Mouse (Mus musculus) adrenal gland, adult 8-10 months (tissue): ENCODE measurements around the gene Cyb561d1. TPM values are rescaled to one million over a fixed set of nuclear protein-coding genes. Genes with fewer than 3 reads are reported as not detected.
"Not testable (repeated sequence)": the region's sequence is repeated elsewhere in the genome, so short reads cannot be mapped to it uniquely, and the experiment has no call there.

ENCODE experiments used
- DNase-seq: peaks from one replicate; pipeline ENCODE4 v3.0.0; 2022
- total RNA-seq, 4 experiments: library from RNA; stranded (reverse); gene quantifications; 2 replicates each; pipeline ENCODE4 v1.2.4; 2022

Cyb561d1 gene
- 10 to 100 TPM in 2 of 4 experiments, 1 to 10 TPM in 2; 9.3 to 14.7 (median 11.7) TPM for total RNA-seq

DNA sequence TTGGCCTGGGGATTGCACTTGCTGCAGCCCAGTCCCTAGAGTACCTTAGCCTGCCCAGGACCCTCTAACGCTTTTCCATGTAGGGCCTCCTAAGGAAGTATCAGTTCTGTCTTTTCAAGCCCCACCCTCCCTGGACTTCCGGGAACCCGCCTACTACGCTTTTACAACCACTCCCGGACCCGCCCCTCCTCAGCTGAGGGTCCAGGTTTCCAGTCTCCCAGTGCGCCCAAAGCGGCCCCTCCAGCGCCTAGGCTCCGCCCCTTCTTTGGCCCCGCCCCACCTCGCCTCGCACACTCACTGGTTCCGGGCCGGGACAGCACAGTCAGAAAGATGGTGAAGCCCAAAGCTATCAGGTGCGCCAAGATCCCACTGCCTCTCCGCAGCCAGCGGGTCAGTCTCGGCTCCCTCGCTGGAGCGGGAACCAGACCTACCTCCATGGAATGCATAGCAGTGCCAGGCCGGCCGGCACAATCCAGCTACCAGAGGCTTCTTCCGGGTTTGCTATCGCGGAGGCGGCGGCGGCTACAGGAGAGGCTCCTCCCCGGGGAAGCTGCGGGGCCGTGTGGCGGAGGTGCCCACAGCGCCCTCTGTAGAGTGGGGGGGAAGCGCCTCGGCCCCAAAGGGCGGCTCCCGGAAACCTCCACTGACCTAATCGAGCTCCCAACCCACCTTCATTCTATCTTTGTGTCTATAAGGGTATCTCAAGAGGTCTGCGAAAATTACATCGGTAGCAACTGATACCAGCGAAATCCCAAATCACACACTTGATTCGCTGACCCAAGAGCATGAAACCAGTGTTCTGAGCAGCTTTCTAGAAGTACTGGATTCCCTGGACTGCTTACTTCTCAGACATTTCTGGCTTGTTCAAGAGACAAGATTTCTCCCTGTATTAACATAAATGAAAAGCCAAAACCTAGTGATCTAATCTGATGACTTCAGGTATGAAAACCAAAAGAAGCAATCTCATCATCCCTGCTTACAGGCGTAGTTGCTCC is at the start of gene Cyb561d1:
TSS of gene Cyb561d1 (minus strand) at position 884 of the 995 bp plus-strand sequence.
- peak; percentile 94 for DNase-seq

DNA sequence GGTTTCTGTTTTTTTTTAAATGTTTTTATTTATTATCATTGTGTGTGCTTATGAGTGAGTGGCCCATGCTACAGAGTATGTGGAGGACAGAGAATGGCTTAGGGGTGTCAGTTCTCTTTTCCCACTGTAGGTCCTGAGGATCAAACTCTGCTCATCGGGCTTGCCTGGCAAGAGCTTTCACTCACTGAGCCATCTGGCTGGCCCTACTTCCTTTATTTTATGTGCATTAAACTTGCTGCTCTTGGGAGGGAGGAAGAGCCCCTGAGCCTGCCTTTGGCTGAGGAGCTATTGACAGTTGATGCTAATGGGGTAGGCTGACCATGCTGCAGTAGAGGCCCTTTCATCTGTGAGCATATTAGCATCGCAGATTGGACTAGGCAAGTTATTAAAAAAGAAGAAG is 45.8 kb upstream of the Cyb561d1 start:
- no peak for DNase-seq

- no peak for DNase-seq
Observed at GRCm38 (mm10) chr3:108241243-108241839, 40.3 kb upstream of the Cyb561d1 start.

DNA sequence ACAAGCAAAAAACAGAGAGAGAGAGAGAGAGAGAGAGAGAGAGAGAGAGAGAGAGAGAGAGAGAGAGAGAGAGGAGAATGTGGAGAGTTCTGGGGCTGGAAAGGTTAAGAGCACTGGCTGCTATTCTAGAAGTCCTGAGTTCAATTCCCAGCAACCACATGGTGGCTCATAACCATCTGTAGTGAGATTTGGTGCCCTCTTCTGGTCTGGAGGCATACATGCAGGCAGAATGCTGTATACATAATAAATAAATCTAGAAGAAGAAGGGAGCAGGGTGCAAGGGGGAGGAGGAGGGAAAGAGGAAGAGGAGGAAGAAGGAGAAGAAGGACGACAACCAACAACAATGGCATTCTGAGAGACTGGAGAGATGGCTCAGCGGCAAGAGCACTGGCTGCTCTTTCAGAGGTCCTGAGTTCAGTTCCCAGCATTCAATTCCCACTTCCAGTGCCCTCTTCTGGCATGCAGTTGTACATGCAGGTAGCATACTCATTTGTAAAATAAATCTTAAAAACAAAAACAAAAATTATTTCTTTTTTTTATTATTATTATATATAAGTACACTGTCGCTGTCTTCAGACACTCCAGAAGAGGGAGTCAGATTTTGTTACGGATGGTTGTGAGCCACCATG is 36.6 kb upstream of the Cyb561d1 start:
- DNase-seq, result not testable (repeated sequence)

DNA sequence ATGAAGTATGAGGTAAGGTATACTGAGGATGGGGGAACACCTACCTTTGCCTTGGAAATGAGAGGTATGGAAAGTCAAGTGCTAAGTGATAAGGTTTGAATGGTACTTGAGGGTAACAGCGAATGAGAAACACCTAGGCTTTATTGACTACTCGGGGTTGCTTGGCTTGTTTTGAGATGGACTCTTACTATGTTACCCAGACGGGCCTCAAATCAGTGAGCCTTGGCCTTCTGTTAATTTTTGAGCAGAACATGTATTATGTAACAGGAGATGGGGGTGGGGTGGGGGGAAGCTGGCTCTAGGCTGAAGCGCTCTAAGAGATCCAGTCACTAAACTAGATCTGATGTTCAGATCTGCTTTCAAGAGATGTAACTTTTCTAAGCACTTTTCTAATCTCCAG is 30.6 kb upstream of the Cyb561d1 start:
- DNase-seq, result no peak

DNA sequence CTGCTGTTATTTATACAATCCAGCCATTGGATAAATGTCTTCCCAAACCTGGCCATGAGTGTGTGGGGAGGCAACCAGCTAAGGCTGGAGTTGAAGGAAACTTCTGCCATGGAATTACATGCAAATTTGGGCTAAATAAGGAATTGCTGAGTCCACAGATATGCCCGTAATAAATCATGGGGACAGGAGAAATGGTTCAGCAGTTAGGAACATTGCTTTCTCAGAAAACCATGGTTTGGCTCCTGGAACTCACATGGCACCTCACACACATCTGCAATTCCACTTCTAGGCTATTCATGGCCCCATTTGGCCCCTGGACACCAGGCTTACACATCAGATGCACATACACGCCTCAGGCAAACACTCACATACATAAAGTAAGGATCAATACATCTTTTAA is 26.5 kb upstream of the Cyb561d1 start:
- no peak for DNase-seq

GRCm38 (mm10) chr3:108226558-108227350 is 25.7 kb upstream of the Cyb561d1 start, which contains the start of gene Sypl2:
Sypl2 (minus strand) TSS chr3:108226648.
- peak; percentile 23 for DNase-seq

DNA sequence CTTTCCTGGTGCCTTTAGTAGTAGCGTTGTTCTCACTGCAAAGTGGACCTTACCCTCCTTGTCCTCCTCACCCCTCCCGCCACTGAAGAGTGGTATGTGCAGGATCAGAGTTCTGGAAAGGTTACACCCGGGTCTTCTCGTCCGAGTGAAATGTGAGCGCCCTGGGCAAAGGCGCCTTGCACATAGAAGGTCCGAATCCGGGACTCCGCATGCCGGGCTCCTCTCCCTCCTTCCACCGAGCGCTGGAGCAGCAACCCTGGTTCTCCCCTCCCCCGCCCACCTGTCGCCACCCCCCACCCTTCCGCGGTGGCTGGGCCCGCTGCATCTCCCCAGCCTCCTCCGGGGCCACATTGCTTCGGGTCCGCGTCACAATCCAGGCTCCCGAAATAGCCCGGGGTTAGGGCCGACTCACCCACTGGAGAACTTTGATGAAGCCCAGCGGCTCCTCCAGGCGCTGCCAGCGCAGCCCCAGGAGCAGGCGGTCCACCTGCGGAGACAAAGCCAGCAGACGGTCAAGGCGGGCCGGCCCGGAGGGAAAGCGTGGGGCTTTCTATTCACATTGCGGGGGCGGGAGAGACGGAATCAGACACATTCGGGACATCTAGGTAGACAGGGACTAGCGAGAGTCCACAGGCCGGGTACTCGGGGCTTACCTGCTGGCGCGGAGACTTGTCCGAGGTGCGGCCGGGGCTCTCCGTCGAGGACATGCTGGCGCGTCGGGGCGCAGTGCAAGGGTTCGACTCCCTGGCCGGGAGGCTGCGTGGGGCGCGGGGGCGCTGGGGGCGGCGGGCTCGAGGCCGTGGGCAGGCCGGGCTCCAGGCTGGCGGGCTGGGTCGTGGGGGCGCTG is 24.9 kb upstream of the Cyb561d1 start:
- no peak for DNase-seq

DNA sequence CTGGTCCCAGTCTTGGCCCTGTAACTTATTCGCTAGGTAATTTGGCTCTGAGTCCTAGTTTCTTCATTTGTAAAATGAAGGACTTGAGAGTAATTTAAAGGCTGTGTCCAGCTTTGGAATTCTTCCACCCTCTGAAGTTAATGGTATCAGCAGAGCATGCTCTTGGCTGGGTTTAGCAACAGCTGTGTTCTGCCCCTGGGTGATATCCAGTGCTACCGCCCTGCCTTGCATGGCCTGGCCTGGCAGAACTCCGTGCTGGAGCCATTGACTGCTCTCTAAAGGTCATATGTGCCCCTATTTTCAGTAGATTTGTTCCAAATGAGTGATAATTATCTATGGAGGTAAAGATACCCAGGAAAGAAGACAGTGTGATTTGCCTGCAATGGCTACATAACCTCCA is 19.6 kb upstream of the Cyb561d1 start:
- no peak for DNase-seq

- no peak for DNase-seq
Observed at GRCm38 (mm10) chr3:108214734-108215133, 13.7 kb upstream of the Cyb561d1 start.

- no peak for DNase-seq
Observed at GRCm38 (mm10) chr3:108212406-108212805, 11.4 kb upstream of the Cyb561d1 start.

GRCm38 (mm10) chr3:108211845-108212244 is 10.8 kb upstream of the Cyb561d1 start:
- DNase-seq, result no peak

DNA sequence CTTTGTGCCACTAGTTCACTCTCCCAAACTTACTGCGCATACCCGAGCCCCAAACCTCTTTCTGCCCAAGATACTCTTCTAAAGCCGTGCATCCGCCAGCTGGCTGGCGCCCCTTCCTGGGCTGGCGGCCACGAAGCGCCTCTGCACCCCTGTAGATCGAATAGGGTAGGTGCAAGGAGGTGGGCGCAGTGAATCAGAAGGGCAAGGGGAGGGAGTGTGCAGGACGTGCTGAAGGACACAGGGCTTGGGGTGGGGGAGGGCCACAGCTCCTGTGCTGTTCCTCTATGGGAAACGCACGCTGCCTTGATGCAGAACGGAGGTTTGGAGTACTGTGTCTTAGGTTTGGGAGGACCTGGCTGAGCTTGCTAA is 9.7 kb upstream of the Cyb561d1 start, which contains the start of gene Atxn7l2:
TSS of gene Atxn7l2 (minus strand) at position 164 of the 369 bp plus-strand sequence.
- DNase-seq, result no peak

- DNase-seq, result peak; percentile 92
Observed at GRCm38 (mm10) chr3:108209946-108210770, 9.1 kb upstream of the Cyb561d1 start.

- no peak for DNase-seq
Observed at GRCm38 (mm10) chr3:108209536-108209935, 8.5 kb upstream of the Cyb561d1 start.

- no peak for DNase-seq
Observed at GRCm38 (mm10) chr3:108209001-108209400, 8.0 kb upstream of the Cyb561d1 start.

GRCm38 (mm10) chr3:108206731-108207375 is 5.8 kb upstream of the Cyb561d1 start:
- DNase-seq, result no peak

GRCm38 (mm10) chr3:108205601-108206000 is 4.6 kb upstream of the Cyb561d1 start:
- DNase-seq, result no peak

DNA sequence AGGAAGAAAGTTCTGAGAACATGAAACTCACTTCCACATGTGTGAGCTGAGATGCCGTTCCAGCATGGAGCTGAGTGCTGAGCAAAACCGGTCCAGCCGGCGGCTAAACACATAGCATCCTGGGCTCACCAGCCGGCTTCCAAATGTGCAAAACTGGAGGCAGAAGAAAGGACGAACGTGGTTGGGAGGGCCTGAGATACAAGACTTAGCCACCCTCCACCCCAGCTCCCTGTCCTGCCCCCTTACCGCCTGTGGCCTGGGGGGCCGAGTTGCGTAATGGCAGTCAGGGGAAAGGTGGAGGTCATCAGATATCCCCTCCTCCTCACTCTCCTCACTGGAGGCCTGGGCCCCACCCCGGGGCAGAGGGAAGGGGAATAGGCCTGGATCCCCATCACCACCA is 3.5 kb upstream of the Cyb561d1 start:
- no peak for DNase-seq
